Mouse (Mus musculus): ENCODE measurements at regions not wholly inside any gene's neighbourhood (a gene's known extent, or its start where the extent isn't known, plus 50 kb on each side); places are given as distances from the start of the nearest gene placed in this dataset.

GRCm38 (mm10) chr13:79453227-79453626 is 1253.7 kb upstream of the Nr2f1 start:
- DNase-seq (ENCODE audit: low spot score) = peak; percentile 48

GRCm38 (mm10) chr13:79443113-79443512 is 1243.6 kb upstream of the Nr2f1 start:
- no peak for DNase-seq (ENCODE audit: low spot score)

GRCm38 (mm10) chr13:79442701-79443100 is 1243.1 kb upstream of the Nr2f1 start:
- DNase-seq (ENCODE audit: low spot score) = no peak

GRCm38 (mm10) chr13:79431465-79431864 is 1231.9 kb upstream of the Nr2f1 start:
- no peak for DNase-seq (ENCODE audit: low spot score)

GRCm38 (mm10) chr13:79430987-79431386 is 1231.4 kb upstream of the Nr2f1 start:
- peak; percentile 35 for DNase-seq (ENCODE audit: low spot score)

GRCm38 (mm10) chr13:79430562-79430961 is 1231.0 kb upstream of the Nr2f1 start:
- no peak for DNase-seq (ENCODE audit: low spot score)

GRCm38 (mm10) chr13:79417841-79418240 is 1218.3 kb upstream of the Nr2f1 start:
- peak; percentile 29 for DNase-seq (ENCODE audit: low spot score)

GRCm38 (mm10) chr13:79400082-79400481 is 1200.5 kb upstream of the Nr2f1 start:
- DNase-seq (ENCODE audit: low spot score) = no peak

- DNase-seq (ENCODE audit: low spot score) = peak; percentile 66
These were observed 1194.4 kb upstream of the Nr2f1 start for GRCm38 (mm10) chr13:79393938-79394337.

GRCm38 (mm10) chr13:79387928-79388327 is 1188.4 kb upstream of the Nr2f1 start:
- DNase-seq (ENCODE audit: low spot score) = peak; percentile 66

GRCm38 (mm10) chr13:79341494-79341893 is 1141.9 kb upstream of the Nr2f1 start:
- DNase-seq (ENCODE audit: low spot score) = peak; percentile 11

- DNase-seq (ENCODE audit: low spot score) = no peak
These were observed 1140.9 kb upstream of the Nr2f1 start for GRCm38 (mm10) chr13:79340459-79340858.

GRCm38 (mm10) chr13:79339793-79340192 is 1140.2 kb upstream of the Nr2f1 start:
- peak; percentile 13 for DNase-seq (ENCODE audit: low spot score)

GRCm38 (mm10) chr13:79320146-79320545 is 1120.6 kb upstream of the Nr2f1 start:
- peak; percentile 10 for DNase-seq (ENCODE audit: low spot score)

- DNase-seq (ENCODE audit: low spot score) = no peak
These were observed 1110.1 kb upstream of the Nr2f1 start for GRCm38 (mm10) chr13:79309584-79310110.

- DNase-seq (ENCODE audit: low spot score) = peak; percentile 20
These were observed 1097.7 kb upstream of the Nr2f1 start for GRCm38 (mm10) chr13:79297225-79297710.

- DNase-seq (ENCODE audit: low spot score) = no peak
These were observed 1088.5 kb upstream of the Nr2f1 start for GRCm38 (mm10) chr13:79288022-79288421.

GRCm38 (mm10) chr13:79286181-79286580 is 1086.6 kb upstream of the Nr2f1 start:
- DNase-seq (ENCODE audit: low spot score) = no peak

GRCm38 (mm10) chr13:79285478-79285877 is 1085.9 kb upstream of the Nr2f1 start:
- peak; percentile 77 for DNase-seq (ENCODE audit: low spot score)

- DNase-seq (ENCODE audit: low spot score) = no peak
These were observed 1078.2 kb upstream of the Nr2f1 start for GRCm38 (mm10) chr13:79277714-79278113.

- DNase-seq (ENCODE audit: low spot score) = no peak
These were observed 1077.8 kb upstream of the Nr2f1 start for GRCm38 (mm10) chr13:79277313-79277712.

- DNase-seq (ENCODE audit: low spot score) = peak; percentile 13
These were observed 1055.8 kb upstream of the Nr2f1 start for GRCm38 (mm10) chr13:79255362-79255761.

- no peak for DNase-seq (ENCODE audit: low spot score)
These were observed 1052.8 kb upstream of the Nr2f1 start for GRCm38 (mm10) chr13:79252385-79252784.

GRCm38 (mm10) chr13:79251269-79251668 is 1051.7 kb upstream of the Nr2f1 start:
- no peak for DNase-seq (ENCODE audit: low spot score)

Measured in embryo, embryonic 10 days (tissue).